Mouse (Mus musculus) E14TG2a.4 (cell line): ENCODE results near the gene Mast3.

Source experiments
- CTCF ChIP-seq: conservative IDR thresholded peaks from 2 replicates; pipeline ENCODE4 v1.5.1; 2014; ENCODE audit warnings: low read length
- NANOG ChIP-seq: IDR thresholded peaks from 2 replicates; pipeline ENCODE4 v1.6.1; 2014; ENCODE audit warnings: borderline replicate concordance, low read length, mixed read lengths
- POU5F1 ChIP-seq: IDR thresholded peaks from 2 replicates; pipeline ENCODE4 v1.6.1; 2014; ENCODE audit warnings: low read length, borderline replicate concordance

DNA sequence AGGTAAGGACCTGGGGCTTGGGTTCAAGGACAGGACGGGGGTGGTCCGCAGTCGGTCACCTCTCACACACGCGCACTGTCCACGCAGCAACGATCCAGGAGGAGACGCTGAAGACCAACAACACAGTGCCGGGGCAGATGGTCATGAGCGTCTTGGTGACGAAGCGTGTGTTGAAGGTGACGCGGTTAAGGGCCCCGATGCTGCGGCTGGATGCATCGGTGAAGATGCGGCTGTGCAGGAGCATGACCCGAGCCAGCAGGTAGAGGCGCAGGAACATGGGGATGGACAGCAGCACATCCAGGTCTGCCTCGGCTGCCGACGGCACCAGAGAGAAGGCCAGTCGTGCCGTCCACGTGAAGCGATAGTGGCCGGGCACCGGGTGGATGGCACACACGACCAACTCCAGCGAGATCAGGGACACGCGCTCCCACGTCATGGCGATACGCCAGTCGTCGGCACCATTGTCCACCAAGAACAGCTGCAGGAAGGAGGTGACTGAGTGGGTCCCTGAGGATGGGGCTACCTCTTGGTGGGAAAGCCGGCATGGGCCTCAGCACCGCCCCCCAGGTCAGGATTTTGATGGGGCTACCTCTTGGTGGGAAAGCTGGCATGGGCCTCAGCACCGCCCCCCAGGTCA, 47.9 kb upstream of the Mast3 start:
- TF ChIP-seq CTCF (no peak), NANOG (no peak), POU5F1 (no peak)
